Comparison of ENCODE assay signal across 19 mouse cellular contexts in genomic region chr1:185670029-185670741, GRCm38 (mm10).
DNase-seq lines count a peak whose midpoint lies in the region; ATAC-seq lines count a peak whose summit lies in the region.
"Had no signal": no experiment of that assay in that cellular context is flagged by ENCODE, and none has a peak within 500 bp of the region (broad histone marks: within the 10 kb centered on the region; RNA-seq: fewer than 3 reads in every experiment).

No protein-coding gene starts in this region.

- H3K27ac ChIP-seq in forebrain, embryonic 14.5 days (ENCODE audit: low read depth, low read length), result no peak overlapping the region
- no peak overlapping the region for H3K27ac ChIP-seq in forebrain, embryonic 10.5 days
- 0 out of 2 replicates have a peak overlapping the region, but pooled peaks have one; percentile 37 for H3K27ac ChIP-seq in lung, embryonic 16.5 days (ENCODE audit: low read length)
- no peak overlapping the region for H3K27ac ChIP-seq in forebrain, embryonic 16.5 days (ENCODE audit: low read length)
- H3K27ac ChIP-seq in limb, embryonic 15.5 days, result peak overlapping the region; percentile 35; the same call in 1 of the 2 replicates
- H3K27ac ChIP-seq: heart, embryonic 13.5 days; macrophage; midbrain, embryonic 10.5 days had no signal

- WGBS in forebrain, embryonic 14.5 days, result 50% methylated on average over 5 of the region's 5 CpGs
- WGBS in forebrain, embryonic 10.5 days, result 88% methylated on average over 5 of the region's 5 CpGs
- WGBS in lung, embryonic 16.5 days, result 67% methylated on average over 5 of the region's 5 CpGs
- WGBS in forebrain, embryonic 16.5 days, result 55% methylated on average over 5 of the region's 5 CpGs
- WGBS in limb, embryonic 15.5 days, result 33% methylated on average over 5 of the region's 5 CpGs

- no peak overlapping the region for H3K4me2 ChIP-seq in forebrain, embryonic 14.5 days (ENCODE audit: low read length)
- no peak overlapping the region for H3K4me2 ChIP-seq in lung, embryonic 16.5 days (ENCODE audit: low read depth, low read length)
- no peak overlapping the region for H3K4me2 ChIP-seq in forebrain, embryonic 16.5 days (ENCODE audit: low read length)
- no peak overlapping the region for H3K4me2 ChIP-seq in limb, embryonic 15.5 days
- H3K4me2 ChIP-seq: heart, embryonic 13.5 days had no signal

- H3K4me1 ChIP-seq in forebrain, embryonic 14.5 days (ENCODE audit: control insufficient read depth, insufficient read depth, low read length), result 0 out of 2 replicates have a peak, but pooled peaks cover 4% of the 10 kb centered on the region
- H3K4me1 ChIP-seq in forebrain, embryonic 10.5 days, result peaks cover 14% of the 10 kb centered on the region; the same call in 1 of the 2 replicates
- peaks cover 24% of the 10 kb centered on the region for H3K4me1 ChIP-seq in lung, embryonic 16.5 days (replicated peaks; ENCODE audit: control insufficient read depth, insufficient read depth, low read length)
- peaks cover 11% of the 10 kb centered on the region for H3K4me1 ChIP-seq in forebrain, embryonic 16.5 days (replicated peaks; ENCODE audit: control insufficient read depth, insufficient read depth, low read length)
- peaks cover 22% of the 10 kb centered on the region for H3K4me1 ChIP-seq in limb, embryonic 15.5 days
- H3K4me1 ChIP-seq: midbrain, embryonic 10.5 days had no signal

- peak; percentile 60; the same call in 1 of the 2 replicates for ATAC-seq in forebrain, embryonic 14.5 days
- ATAC-seq in lung, embryonic 16.5 days (ENCODE audit: low read depth), result peak; percentile 48; the same call in 1 of the 2 replicates
- peak; percentile 73 for ATAC-seq in forebrain, embryonic 16.5 days
- ATAC-seq in limb, embryonic 15.5 days (ENCODE audit: insufficient number of reproducible peaks, low FRiP score, low TSS enrichment, low read depth), result peak; percentile 61; the same call in 1 of the 2 replicates

- DNase-seq in forebrain, embryonic 14.5 days (ENCODE audit: low spot score), result peak; percentile 76
- DNase-seq in forebrain, embryonic 10.5 days (ENCODE audit: extremely low spot score, low spot score), result no peak
- DNase-seq in lung, postnatal 36 days, result no peak
- no peak for DNase-seq in urinary bladder, adult 18-20 months (ENCODE audit: low spot score in 2 of 2)
- no peak for DNase-seq in frontal cortex, postnatal 36 days (ENCODE audit: low spot score in 2 of 2)
- DNase-seq: cerebellum, adult 8-10 months; heart, postnatal 4 days; kidney, adult 8-10 months; kidney, postnatal 14 days; left cerebral cortex, postnatal 4 days; right cerebral cortex, postnatal 4 days; thymus, adult 2 months had no signal

- H3K4me3 ChIP-seq in forebrain, embryonic 14.5 days (ENCODE audit: low read depth, low read length), result no peak overlapping the region
- no peak overlapping the region for H3K4me3 ChIP-seq in forebrain, embryonic 10.5 days
- H3K4me3 ChIP-seq in lung, embryonic 16.5 days (ENCODE audit: low read length), result no peak overlapping the region
- H3K4me3 ChIP-seq in forebrain, embryonic 16.5 days (replicated peaks; ENCODE audit: low read length), result no peak overlapping the region
- H3K4me3 ChIP-seq in limb, embryonic 15.5 days, result no peak overlapping the region
- H3K4me3 ChIP-seq: heart, embryonic 13.5 days; midbrain, embryonic 10.5 days had no signal

- no peak overlapping the region for H3K9ac ChIP-seq in forebrain, embryonic 14.5 days (ENCODE audit: low read length)
- no peak overlapping the region for H3K9ac ChIP-seq in lung, embryonic 16.5 days (ENCODE audit: low read length)
- no peak overlapping the region for H3K9ac ChIP-seq in forebrain, embryonic 16.5 days (replicated peaks; ENCODE audit: low read depth, low read length)
- H3K9ac ChIP-seq in limb, embryonic 15.5 days, result no peak overlapping the region
- H3K9ac ChIP-seq: heart, embryonic 13.5 days had no signal

- H3K36me3 ChIP-seq in forebrain, embryonic 14.5 days (ENCODE audit: control insufficient read depth, insufficient read depth, low read length), result no peaks in the 10 kb centered on the region
- no peaks in the 10 kb centered on the region for H3K36me3 ChIP-seq in forebrain, embryonic 10.5 days (replicated peaks)
- no peaks in the 10 kb centered on the region for H3K36me3 ChIP-seq in lung, embryonic 16.5 days (ENCODE audit: control insufficient read depth, insufficient read depth, low read length)
- H3K36me3 ChIP-seq in forebrain, embryonic 16.5 days (ENCODE audit: control insufficient read depth, insufficient read depth), result no peaks in the 10 kb centered on the region
- H3K36me3 ChIP-seq in limb, embryonic 15.5 days, result no peaks in the 10 kb centered on the region
- H3K36me3 ChIP-seq: heart, embryonic 13.5 days; midbrain, embryonic 10.5 days had no signal

- H3K27me3 ChIP-seq in forebrain, embryonic 14.5 days (replicated peaks; ENCODE audit: control insufficient read depth, insufficient read depth, low read length), result no peaks in the 10 kb centered on the region
- no peaks in the 10 kb centered on the region for H3K27me3 ChIP-seq in forebrain, embryonic 10.5 days (ENCODE audit: poor library complexity, severe bottlenecking)
- no peaks in the 10 kb centered on the region for H3K27me3 ChIP-seq in lung, embryonic 16.5 days (ENCODE audit: control insufficient read depth, insufficient read depth, low read depth, low read length)
- H3K27me3 ChIP-seq in forebrain, embryonic 16.5 days (replicated peaks; ENCODE audit: control insufficient read depth, insufficient read depth, low read length), result no peaks in the 10 kb centered on the region
- H3K27me3 ChIP-seq in limb, embryonic 15.5 days, result no peaks in the 10 kb centered on the region
- H3K27me3 ChIP-seq: CH12.LX; heart, embryonic 13.5 days had no signal

- no peaks in the 10 kb centered on the region for H3K9me3 ChIP-seq in forebrain, embryonic 14.5 days (replicated peaks; ENCODE audit: control insufficient read depth, low read length)
- no peaks in the 10 kb centered on the region for H3K9me3 ChIP-seq in forebrain, embryonic 10.5 days
- H3K9me3 ChIP-seq in lung, embryonic 16.5 days (ENCODE audit: control insufficient read depth, low read length), result no peaks in the 10 kb centered on the region
- H3K9me3 ChIP-seq in forebrain, embryonic 16.5 days (ENCODE audit: control insufficient read depth, low read length), result no peaks in the 10 kb centered on the region
- no peaks in the 10 kb centered on the region for H3K9me3 ChIP-seq in limb, embryonic 15.5 days
- H3K9me3 ChIP-seq: heart, embryonic 13.5 days; midbrain, embryonic 10.5 days had no signal

Comparison
In these comparisons a context has a peak if more than half of its experiments do, and no peak if none do; other contexts are left out.
1. H3K27ac ChIP-seq: peak in lung, embryonic 16.5 days (single experiment) and limb, embryonic 15.5 days (single experiment); none in forebrain, embryonic 14.5 days (single experiment), forebrain, embryonic 10.5 days (single experiment) and forebrain, embryonic 16.5 days (single experiment).
2. Peak in every context shown above with its lines, with median percentiles within 50 percentile points of each other: ATAC-seq.